Mouse (Mus musculus) layer of hippocampus, postnatal 25 days (tissue): ENCODE measurements around the gene Cdc37l1. TPM values are rescaled to one million over a fixed set of nuclear protein-coding genes. Genes with fewer than 3 reads are reported as not detected.

ENCODE experiments used
- total RNA-seq, 2 experiments: library from RNA; stranded (reverse); gene quantifications; 2 replicates each; pipeline ENCODE4 v1.2.3; 2021

The Cdc37l1 gene
- total RNA-seq, 2 experiments from 2014 or later = 96.4 to 101 TPM

Other genes with a start within 250 kb of the Cdc37l1 start
- 100 to 1,000 TPM; 141 to 153 TPM for gene Slc1a1, start 155.3 kb upstream of the Cdc37l1 start, total RNA-seq
- gene Plpp6, start 26.4 kb upstream of the Cdc37l1 start, total RNA-seq = 10 to 100 TPM; 52.8 to 54.0 TPM
- gene 4430402I18Rik, start 22.6 kb upstream of the Cdc37l1 start, total RNA-seq = 1 to 10 TPM; 5.3 to 6.1 TPM
- 10 to 100 TPM; 52.3 to 54.3 TPM for gene Ak3, start 57.6 kb downstream of the Cdc37l1 start, total RNA-seq
- gene Rcl1, start 111.0 kb downstream of the Cdc37l1 start, total RNA-seq = 10 to 100 TPM; 17.6 to 18.8 TPM